Mouse (Mus musculus) gastrocnemius, adult 8-10 months (tissue): ENCODE data around the gene Bend4. TPM values are rescaled to one million over a fixed set of nuclear protein-coding genes. Genes with fewer than 3 reads are reported as not detected.

Experiments used
- DNase-seq, 2 experiments: peaks; one replicate each; pipeline ENCODE4 v3.0.0; 2022; ENCODE audit warnings: low spot score in 2 of 2
- total RNA-seq, 4 experiments: library from RNA; stranded (reverse); gene quantifications; 2 replicates each; pipeline ENCODE4 v1.2.4; 2022

The Bend4 gene
- total RNA-seq = under 1 TPM; 0.11 to 0.22 (median 0.14) TPM

DNA sequence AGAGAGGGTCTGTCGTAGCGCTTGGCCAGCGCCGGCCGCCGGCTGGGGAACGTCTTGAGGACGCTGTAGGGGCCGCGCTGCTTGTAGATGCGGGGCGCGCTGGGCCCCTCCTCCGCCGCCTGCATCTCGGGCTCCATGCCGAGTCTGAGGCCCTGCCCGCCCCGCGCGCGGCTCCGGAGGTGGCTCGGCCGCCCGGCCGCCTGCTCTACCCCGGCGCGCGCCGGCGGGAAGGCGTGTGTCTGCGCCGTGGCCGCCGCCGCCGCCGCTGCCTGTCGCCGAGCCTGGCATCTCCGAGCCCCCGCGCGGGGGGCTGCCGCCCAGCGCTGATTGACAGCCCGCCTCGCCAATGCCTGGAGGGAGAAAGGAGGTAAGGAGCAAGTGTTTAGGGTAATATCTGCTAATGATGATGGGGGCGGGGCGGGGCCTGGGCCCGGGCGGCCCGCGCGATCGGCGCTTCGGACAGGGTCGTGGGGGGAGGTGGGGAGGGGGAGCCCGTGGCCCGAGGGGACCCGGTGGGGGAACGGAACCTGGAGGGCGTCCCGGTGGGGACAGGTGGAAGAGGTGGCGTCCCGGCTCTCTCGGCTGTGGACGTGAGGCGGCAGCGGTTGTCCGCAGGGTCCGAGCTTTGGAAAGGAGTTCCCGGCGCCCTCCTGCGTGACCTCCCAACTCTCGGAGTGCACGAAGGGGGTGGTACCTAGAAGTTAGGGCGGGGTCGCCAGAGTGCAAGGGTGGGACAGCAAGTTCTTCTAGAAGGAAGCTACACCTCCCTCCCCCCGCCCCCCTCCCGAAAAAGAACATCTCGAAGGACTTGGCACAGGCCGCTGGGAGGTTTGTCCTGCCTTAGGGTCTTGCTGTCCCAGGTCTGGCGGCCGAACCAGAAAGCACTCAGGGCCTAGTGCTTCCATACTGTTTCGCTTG lies at the start of gene Bend4:
Bend4 (minus strand) TSS at position 868 of the 918 bp plus-strand sequence.
- DNase-seq = no peak

GRCm38 (mm10) chr5:67473723-67474122 lies 45.6 kb upstream of the Bend4 start:
- no peak for DNase-seq

- no peak for DNase-seq
These were observed 45.0 kb upstream of the Bend4 start for GRCm38 (mm10) chr5:67473094-67473493.

GRCm38 (mm10) chr5:67466866-67467530 lies 38.9 kb upstream of the Bend4 start:
- DNase-seq = no peak

DNA sequence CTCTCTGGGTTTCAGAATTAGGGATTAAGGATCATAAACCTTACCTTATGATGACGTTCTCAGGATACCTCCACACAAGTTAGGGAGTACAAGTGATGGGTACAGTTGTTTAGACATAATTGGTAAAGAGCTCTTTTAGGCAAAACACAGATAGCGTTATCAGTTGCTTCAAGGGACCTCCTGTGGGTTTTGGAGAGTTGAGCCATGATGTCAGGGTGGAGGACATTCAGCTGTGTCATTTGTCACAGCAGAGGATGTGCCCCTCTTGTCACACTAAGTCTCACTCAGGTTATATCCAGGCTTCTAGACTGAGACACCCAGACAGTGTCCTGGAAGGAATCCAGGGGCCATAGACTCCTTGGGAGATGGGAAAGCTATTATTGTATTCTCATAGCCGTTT lies 36.8 kb upstream of the Bend4 start:
- no peak for DNase-seq

- DNase-seq = no peak
These were observed 35.5 kb upstream of the Bend4 start for GRCm38 (mm10) chr5:67463636-67464035.

- no peak for DNase-seq
These were observed 34.2 kb upstream of the Bend4 start for GRCm38 (mm10) chr5:67462331-67462730.

- DNase-seq = no peak
These were observed 28.7 kb upstream of the Bend4 start for GRCm38 (mm10) chr5:67456841-67457240.

- DNase-seq = no peak
These were observed 26.2 kb upstream of the Bend4 start for GRCm38 (mm10) chr5:67454282-67454681.

DNA sequence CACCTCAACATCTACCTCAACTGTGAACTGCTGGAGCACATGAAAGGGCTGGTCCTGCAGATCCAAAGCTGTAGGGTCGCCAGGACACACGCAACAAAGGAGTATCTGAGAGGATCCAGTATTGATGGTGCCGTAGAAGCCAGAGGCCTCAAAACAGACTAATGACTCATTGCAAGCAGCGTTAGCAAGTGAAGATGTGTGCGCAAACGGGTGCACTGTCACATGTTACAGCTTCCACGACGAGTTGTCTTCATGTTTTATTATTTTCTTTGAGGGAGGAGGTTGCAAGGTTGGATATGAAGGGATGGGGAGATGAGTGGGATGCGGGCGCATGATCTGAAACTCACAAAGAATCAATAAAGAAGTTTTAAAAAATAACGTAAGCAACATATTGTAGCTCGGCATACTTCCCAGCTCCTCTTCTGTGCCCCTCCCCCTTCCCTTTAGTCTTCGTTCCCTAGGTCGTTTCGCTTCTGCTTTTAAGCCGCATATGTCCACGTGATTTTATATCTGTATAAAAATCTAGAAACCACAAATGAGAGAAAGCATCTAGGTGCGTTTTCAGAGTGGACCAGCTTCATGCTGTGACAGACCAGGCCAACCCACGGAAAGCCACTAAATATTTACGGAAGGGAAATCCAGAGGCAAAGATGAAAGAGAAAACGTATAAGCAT lies 22.0 kb upstream of the Bend4 start:
- no peak for DNase-seq

GRCm38 (mm10) chr5:67446526-67446925 lies 18.4 kb upstream of the Bend4 start:
- DNase-seq = no peak

DNA sequence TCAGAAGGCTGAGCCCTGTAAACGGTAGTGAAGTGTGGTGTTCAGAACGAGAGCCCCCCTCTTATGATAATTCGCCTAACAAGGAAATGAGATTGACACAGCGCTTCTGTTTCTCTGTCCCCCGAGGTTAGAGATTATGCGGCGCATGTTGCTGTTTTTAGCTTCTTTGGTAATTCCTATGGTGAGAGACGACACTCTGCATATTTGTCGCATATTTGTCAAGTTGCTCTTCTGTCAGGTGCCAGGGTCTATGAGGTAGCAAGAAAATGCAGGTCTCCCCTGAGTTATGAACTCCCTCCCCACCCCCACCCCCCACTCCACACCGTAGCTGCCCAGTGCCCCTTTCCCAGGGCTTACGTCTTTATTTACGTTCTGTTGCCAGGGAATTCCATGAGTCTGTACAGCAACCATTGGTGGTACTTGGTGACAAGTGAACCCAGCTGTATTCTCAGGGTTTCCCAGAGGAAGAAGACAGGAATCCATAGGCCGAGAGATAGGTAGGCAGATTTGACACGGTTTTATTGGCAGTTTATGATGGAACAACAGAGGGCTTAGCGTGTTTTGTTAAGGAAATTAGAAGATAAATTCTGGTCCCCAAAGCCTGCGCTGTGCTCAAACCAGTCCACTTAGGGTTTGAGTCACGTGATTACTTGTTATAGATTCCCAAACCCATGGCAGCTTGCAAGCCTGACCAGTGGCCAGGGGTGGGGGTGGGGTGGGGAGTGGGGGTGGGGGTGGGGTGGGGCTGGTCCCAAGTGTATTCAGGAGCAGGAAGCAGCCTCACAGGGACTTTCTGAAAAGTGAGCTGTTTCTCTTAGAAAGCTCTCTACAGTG lies 16.3 kb upstream of the Bend4 start:
- no peak for DNase-seq

- no peak for DNase-seq
These were observed 14.8 kb upstream of the Bend4 start for GRCm38 (mm10) chr5:67442813-67443450.

DNA sequence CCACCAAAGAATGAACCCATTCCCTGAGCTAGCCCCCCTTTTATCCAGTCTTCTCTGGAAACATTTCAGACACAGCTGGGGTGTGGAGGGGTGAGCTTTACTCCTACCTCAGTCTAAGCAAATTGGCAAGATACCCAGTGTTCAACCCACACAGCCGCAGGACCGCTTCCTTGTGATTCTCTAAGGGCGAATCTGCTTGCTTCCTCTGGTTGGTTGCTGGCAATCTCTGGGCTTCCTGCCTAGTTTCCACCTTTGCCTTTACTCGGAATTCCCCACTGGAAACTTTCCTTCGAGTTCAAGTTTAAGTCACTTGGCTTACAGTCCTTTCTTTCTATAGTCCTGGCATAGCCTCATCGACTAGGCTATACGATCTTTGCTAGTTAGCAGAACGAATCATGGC lies 12.5 kb upstream of the Bend4 start:
- no peak for DNase-seq

- no peak for DNase-seq
These were observed 9.3 kb upstream of the Bend4 start for GRCm38 (mm10) chr5:67437403-67437802.

- no peak for DNase-seq
These were observed 1.4 kb downstream of the Bend4 start for GRCm38 (mm10) chr5:67426478-67427442.

GRCm38 (mm10) chr5:67426011-67426410 lies 2.1 kb downstream of the Bend4 start:
- no peak for DNase-seq

- no peak for DNase-seq
These were observed 3.5 kb downstream of the Bend4 start for GRCm38 (mm10) chr5:67424636-67425035.

GRCm38 (mm10) chr5:67423963-67424362 lies 4.1 kb downstream of the Bend4 start:
- DNase-seq = no peak

DNA sequence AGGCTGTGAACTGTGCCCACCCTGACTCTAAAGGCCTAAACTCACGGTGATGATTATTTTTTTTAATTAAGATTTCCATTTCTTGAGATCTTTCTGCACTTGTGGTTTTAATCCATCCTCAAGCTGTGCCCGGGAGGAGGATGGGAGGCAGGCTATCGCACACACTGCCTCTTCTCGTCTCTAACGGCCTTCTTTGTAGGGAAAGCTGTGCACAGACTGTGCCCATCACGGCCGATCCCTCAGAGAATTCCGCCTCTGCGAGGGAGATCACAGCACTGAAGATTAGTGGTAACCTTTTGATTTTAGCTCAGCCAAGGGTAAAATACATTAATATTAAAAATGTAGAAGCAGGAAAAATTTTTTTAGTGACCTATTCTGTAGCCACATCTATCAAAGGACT lies 4.8 kb downstream of the Bend4 start:
- DNase-seq = no peak
